ENCODE assay signal across 32 mouse cellular contexts in the genomic region with DNA sequence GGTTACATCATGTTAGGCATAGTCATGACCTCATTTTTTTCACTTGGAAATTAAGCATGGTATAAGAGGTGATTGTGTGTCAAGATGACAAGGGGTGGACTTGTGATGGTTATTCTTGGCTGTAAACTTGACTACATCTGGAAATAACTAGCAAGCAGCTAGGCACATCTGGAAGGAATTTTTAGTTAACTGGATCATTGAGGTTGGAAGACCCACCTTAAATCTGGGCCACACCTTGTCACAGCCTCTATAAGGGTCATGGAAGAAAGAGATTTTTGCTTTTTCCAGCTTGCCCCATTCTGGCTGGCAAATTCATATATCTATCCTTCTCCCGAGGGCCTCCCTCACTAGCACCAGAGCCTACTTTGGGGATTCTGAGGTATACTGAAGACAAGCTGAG. TPM values are rescaled to one million over a fixed set of nuclear protein-coding genes. Genes with fewer than 3 reads are reported as not detected.
DNase-seq lines count a peak whose midpoint lies in the region; ATAC-seq lines count a peak whose summit lies in the region.
"Had no signal": no experiment of that assay in that cellular context is flagged by ENCODE, and none has a peak within 500 bp of the region (broad histone marks: within the 10 kb centered on the region; RNA-seq: fewer than 3 reads in every experiment).

No protein-coding gene starts in this region.

- no peaks in the 10 kb centered on the region; the same call in 1 of the 2 replicates for H3K4me1 ChIP-seq in embryonic facial prominence, embryonic 11.5 days (ENCODE audit: control insufficient read depth, insufficient read depth, low read length)
- peaks cover 36% of the 10 kb centered on the region for H3K4me1 ChIP-seq in embryonic facial prominence, embryonic 10.5 days
- H3K4me1 ChIP-seq in limb, embryonic 10.5 days: peaks cover 39% of the 10 kb centered on the region
- H3K4me1 ChIP-seq in forebrain, embryonic 15.5 days: peaks cover 12% of the 10 kb centered on the region

- H3K27ac ChIP-seq in embryonic facial prominence, embryonic 11.5 days (replicated peaks; ENCODE audit: low read depth, low read length): no peak overlapping the region
- no peak overlapping the region for H3K27ac ChIP-seq in embryonic facial prominence, embryonic 10.5 days (replicated peaks)
- no peak overlapping the region for H3K27ac ChIP-seq in limb, embryonic 10.5 days
- H3K27ac ChIP-seq in forebrain, embryonic 15.5 days (replicated peaks): no peak overlapping the region
- H3K27ac ChIP-seq: embryonic facial prominence, embryonic 12.5 days; forebrain, embryonic 12.5 days; gastrocnemius, adult 2 months; heart, embryonic 15.5 days; hindbrain, embryonic 10.5 days; hindbrain, embryonic 13.5 days had no signal

- no peak overlapping the region for H3K9ac ChIP-seq in embryonic facial prominence, embryonic 11.5 days (replicated peaks; ENCODE audit: low read length)
- H3K9ac ChIP-seq in forebrain, embryonic 15.5 days (replicated peaks): no peak overlapping the region
- H3K9ac ChIP-seq: embryonic facial prominence, embryonic 12.5 days; forebrain, embryonic 12.5 days; heart, embryonic 12.5 days; heart, embryonic 15.5 days; hindbrain, embryonic 13.5 days had no signal

- intact Hi-C loops in left cerebral cortex, postnatal 25 days (cut with DNase I): no loop called here

- no peak overlapping the region for H3K4me2 ChIP-seq in embryonic facial prominence, embryonic 11.5 days (ENCODE audit: low read depth, low read length)
- no peak overlapping the region for H3K4me2 ChIP-seq in forebrain, embryonic 15.5 days (replicated peaks)
- H3K4me2 ChIP-seq: forebrain, embryonic 12.5 days; hindbrain, embryonic 13.5 days had no signal

- H3K9me3 ChIP-seq in embryonic facial prominence, embryonic 11.5 days (replicated peaks; ENCODE audit: control insufficient read depth, low read length): no peaks in the 10 kb centered on the region
- no peaks in the 10 kb centered on the region for H3K9me3 ChIP-seq in embryonic facial prominence, embryonic 10.5 days
- no peaks in the 10 kb centered on the region for H3K9me3 ChIP-seq in limb, embryonic 10.5 days (replicated peaks)
- H3K9me3 ChIP-seq in forebrain, embryonic 15.5 days: no peaks in the 10 kb centered on the region
- H3K9me3 ChIP-seq: embryonic facial prominence, embryonic 12.5 days; forebrain, embryonic 12.5 days; heart, embryonic 12.5 days; heart, embryonic 15.5 days; hindbrain, embryonic 10.5 days; hindbrain, embryonic 13.5 days had no signal

- H3K27me3 ChIP-seq in embryonic facial prominence, embryonic 11.5 days (ENCODE audit: control insufficient read depth, insufficient read depth, low read length): no peaks in the 10 kb centered on the region
- H3K27me3 ChIP-seq in embryonic facial prominence, embryonic 10.5 days (replicated peaks; ENCODE audit: low read depth, poor library complexity, severe bottlenecking): peaks cover 6% of the 10 kb centered on the region; the same call in 1 of the 2 replicates
- H3K27me3 ChIP-seq in limb, embryonic 10.5 days (ENCODE audit: low read depth, poor library complexity, severe bottlenecking): no peaks in the 10 kb centered on the region
- no peaks in the 10 kb centered on the region; the same call in 1 of the 2 replicates for H3K27me3 ChIP-seq in forebrain, embryonic 15.5 days
- H3K27me3 ChIP-seq: embryonic facial prominence, embryonic 12.5 days; heart, embryonic 15.5 days; hindbrain, embryonic 13.5 days had no signal

- no peak for ATAC-seq in embryonic facial prominence, embryonic 11.5 days (replicated peaks; ENCODE audit: insufficient number of reproducible peaks, low FRiP score, low TSS enrichment, low read depth)
- ATAC-seq in forebrain, embryonic 15.5 days (replicated peaks): no peak
- ATAC-seq: forebrain, embryonic 16.5 days; hindbrain, embryonic 16.5 days had no signal

- WGBS in embryonic facial prominence, embryonic 11.5 days: 64% methylated on average over 1 of the region's 1 CpGs
- WGBS in embryonic facial prominence, embryonic 10.5 days: 73% methylated on average over 1 of the region's 1 CpGs
- 28% methylated on average over 1 of the region's 1 CpGs for WGBS in limb, embryonic 10.5 days
- WGBS in forebrain, embryonic 15.5 days: 95% methylated on average over 1 of the region's 1 CpGs

- peak; percentile 69 for DNase-seq in embryonic facial prominence, embryonic 11.5 days (ENCODE audit: low spot score)
- DNase-seq in embryonic facial prominence, embryonic 10.5 days (ENCODE audit: low spot score): no peak
- peak; percentile 66 for DNase-seq in forelimb bud, embryonic 11.5 days (ENCODE audit: low read depth, low spot score)
- DNase-seq in limb, embryonic 10.5 days (ENCODE audit: low spot score): peak; percentile 54
- DNase-seq in mesoderm, embryonic 11.5 days (ENCODE audit: low read depth, low spot score): peak; percentile 16
- DNase-seq in left cerebral cortex, postnatal 25 days (ENCODE audit: low spot score in 2 of 2): no peak
- DNase-seq in gastrocnemius, adult 8-10 months (ENCODE audit: low spot score in 2 of 2): no peak
- DNase-seq: adrenal gland, adult 8-10 months; adrenal gland, postnatal 25 days; cerebellum, adult 11-12 months; cerebellum, adult 8-10 months; cerebellum, postnatal 10 days; gastrocnemius, adult 2 months; gastrocnemius, postnatal 25 days; heart, adult 18-20 months; heart, postnatal 10 days; heart, postnatal 36 days; kidney, adult 11 months had no signal

- no peak overlapping the region for H3K4me3 ChIP-seq in embryonic facial prominence, embryonic 11.5 days (ENCODE audit: low read depth, low read length)
- no peak overlapping the region for H3K4me3 ChIP-seq in embryonic facial prominence, embryonic 10.5 days
- no peak overlapping the region for H3K4me3 ChIP-seq in limb, embryonic 10.5 days
- H3K4me3 ChIP-seq in forebrain, embryonic 15.5 days: no peak overlapping the region
- H3K4me3 ChIP-seq: embryonic facial prominence, embryonic 12.5 days; erythroblast, embryonic 14.5 days; forebrain, embryonic 12.5 days; gastrocnemius, adult 2 months; heart, embryonic 12.5 days; heart, embryonic 15.5 days; hindbrain, embryonic 10.5 days; hindbrain, embryonic 13.5 days had no signal

- H3K36me3 ChIP-seq in embryonic facial prominence, embryonic 11.5 days (replicated peaks; ENCODE audit: control insufficient read depth, insufficient read depth, low read depth, low read length): no peaks in the 10 kb centered on the region
- H3K36me3 ChIP-seq in embryonic facial prominence, embryonic 10.5 days (replicated peaks): peaks cover 18% of the 10 kb centered on the region
- H3K36me3 ChIP-seq in limb, embryonic 10.5 days: peaks cover 17% of the 10 kb centered on the region
- 0 out of 2 replicates have a peak, but pooled peaks cover 2% of the 10 kb centered on the region for H3K36me3 ChIP-seq in forebrain, embryonic 15.5 days
- H3K36me3 ChIP-seq: forebrain, embryonic 12.5 days had no signal

RNA-seq across cellular contexts. Expression of gene Accs, which starts 1.6 kb away (rescaled TPM):
- polyA plus RNA-seq in embryonic facial prominence, embryonic 11.5 days (2014; fragmentation: Nextera tagmentation; extraction: Ambion mirVana): 6.7 and 8.5 TPM in 2 replicates
- 10.9 and 11.2 TPM in 2 replicates for polyA plus RNA-seq in embryonic facial prominence, embryonic 10.5 days (2016; fragmentation: Nextera tagmentation; extraction: Ambion mirVana)
- polyA plus RNA-seq in limb, embryonic 10.5 days (2016; fragmentation: Nextera tagmentation; extraction: Ambion mirVana): 9.3 and 10.2 TPM in 2 replicates
- total RNA-seq in left cerebral cortex, postnatal 25 days (2021): 1 to 10 TPM; 2.4 to 3.6 TPM
- polyA plus RNA-seq in forebrain, embryonic 15.5 days (2015; fragmentation: Nextera tagmentation; extraction: Ambion mirVana): 6.9 and 7.8 TPM in 2 replicates
- 1 to 10 TPM; 2.5 to 3.3 (median 2.9) TPM for total RNA-seq in gastrocnemius, adult 8-10 months (2022)
- polyA plus RNA-seq: erythroblast, embryonic 14.5 days had no signal

RNA-seq across cellular contexts. Expression of gene Accsl, which starts 17.7 kb away (rescaled TPM):
- polyA plus RNA-seq in embryonic facial prominence, embryonic 11.5 days (2014; fragmentation: Nextera tagmentation; extraction: Ambion mirVana): not detected in 2 replicates
- 0.14 and 0.34 TPM in 2 replicates for polyA plus RNA-seq in embryonic facial prominence, embryonic 10.5 days (2016; fragmentation: Nextera tagmentation; extraction: Ambion mirVana)
- not detected in 2 replicates for polyA plus RNA-seq in limb, embryonic 10.5 days (2016; fragmentation: Nextera tagmentation; extraction: Ambion mirVana)
- not detected for total RNA-seq in left cerebral cortex, postnatal 25 days (2021)
- polyA plus RNA-seq in forebrain, embryonic 15.5 days (2015; fragmentation: Nextera tagmentation; extraction: Ambion mirVana): 0.45 and 0.66 TPM in 2 replicates
- total RNA-seq in gastrocnemius, adult 8-10 months (2022): not detected
- total RNA-seq: gastrocnemius, adult 2 months; gastrocnemius, postnatal 25 days; heart, adult 18-20 months; heart, postnatal 36 days; MEL had no signal
- polyA plus RNA-seq: activated CD4-positive, CD25-positive, alpha-beta regulatory T cell, adult 4 months; CD4-positive, CD25-positive, alpha-beta regulatory T cell, adult 4 months; embryonic facial prominence, embryonic 12.5 days; erythroblast, embryonic 14.5 days; heart, embryonic 12.5 days; heart, embryonic 15.5 days; hindbrain, embryonic 10.5 days; intestine, embryonic 14.5 days had no signal

RNA-seq across cellular contexts. Expression of gene Ext2, which starts 28.9 kb away (rescaled TPM):
- polyA plus RNA-seq in embryonic facial prominence, embryonic 11.5 days (2014; fragmentation: Nextera tagmentation; extraction: Ambion mirVana): 70.1 and 79.0 TPM in 2 replicates
- 73.6 and 76.0 TPM in 2 replicates for polyA plus RNA-seq in embryonic facial prominence, embryonic 10.5 days (2016; fragmentation: Nextera tagmentation; extraction: Ambion mirVana)
- polyA plus RNA-seq in limb, embryonic 10.5 days (2016; fragmentation: Nextera tagmentation; extraction: Ambion mirVana): 70.0 and 79.1 TPM in 2 replicates
- 10 to 100 TPM; 51.2 to 53.0 TPM for total RNA-seq in left cerebral cortex, postnatal 25 days (2021)
- 64.2 and 64.8 TPM in 2 replicates for polyA plus RNA-seq in forebrain, embryonic 15.5 days (2015; fragmentation: Nextera tagmentation; extraction: Ambion mirVana)
- total RNA-seq in gastrocnemius, adult 8-10 months (2022): 10 to 100 TPM; 38.7 to 43.0 (median 42.0) TPM

Comparison
In these comparisons a context has a peak if more than half of its experiments do, and no peak if none do; other contexts are left out.
1. DNase-seq: peak in embryonic facial prominence, embryonic 11.5 days (single experiment), forelimb bud, embryonic 11.5 days (single experiment), limb, embryonic 10.5 days (single experiment) and mesoderm, embryonic 11.5 days (single experiment); none in embryonic facial prominence, embryonic 10.5 days (single experiment), left cerebral cortex, postnatal 25 days (0 of 2) and gastrocnemius, adult 8-10 months (0 of 2).